Mouse (Mus musculus) CH12.LX (cell line): ENCODE measurements around the gene Comt. TPM values are rescaled to one million over a fixed set of nuclear protein-coding genes. Genes with fewer than 3 reads are reported as not detected.

Source experiments
- DNase-seq: peaks from one replicate; pipeline ENCODE4 v3.0.0-alpha.2; 2013; ENCODE audit errors: extremely low read depth
- H3K27ac ChIP-seq: 2 replicates; pipeline ENCODE4 v1.5.1; 2012; ENCODE audit warnings: low read depth, mild to moderate bottlenecking, control low read depth, moderate library complexity; ENCODE audit not compliant: insufficient read depth
- H3K27me3 ChIP-seq: replicated peaks from 2 replicates; pipeline ENCODE3; 2012; ENCODE audit warnings: inconsistent platforms
- H3K36me3 ChIP-seq, 2 experiments: replicated peaks in 1 of 2; 2 replicates each; pipeline versions ENCODE3 to v1.6.1; 2012; ENCODE audit warnings: inconsistent platforms in 1 of 2, low read length in 1 of 2, mild to moderate bottlenecking in 1 of 2, mixed read lengths in 1 of 2, moderate library complexity in 1 of 2; ENCODE audit not compliant: control insufficient read depth in 1 of 2, insufficient read depth in 1 of 2
- H3K4me1 ChIP-seq, 2 experiments: 2 replicates each; pipeline ENCODE4 v1.6.1; 2012; ENCODE audit warnings: inconsistent platforms in 1 of 2, moderate library complexity in 1 of 2; ENCODE audit not compliant: insufficient read depth in 2 of 2, control insufficient read depth in 1 of 2
- H3K4me2 ChIP-seq: 2 replicates; pipeline ENCODE4 v1.6.1; 2012; ENCODE audit warnings: low read depth, mild to moderate bottlenecking, control low read depth; ENCODE audit not compliant: poor library complexity, insufficient read depth, severe bottlenecking
- H3K4me3 ChIP-seq, 3 experiments: fragments of 150-350 bp in 1 of 3; sonication (generic) in 1 of 3; replicated peaks in 1 of 3; 2 replicates each; pipeline versions ENCODE3 to v1.5.1; 2011 to 2012; ENCODE audit warnings: low read depth in 2 of 3, low read length in 2 of 3, mild to moderate bottlenecking in 2 of 3, moderate library complexity in 2 of 3, control low read depth in 1 of 3, improper control_type of control experiment in 1 of 3, inconsistent platforms in 1 of 3, mixed read lengths in 1 of 3; ENCODE audit not compliant: poor library complexity in 1 of 3
- H3K79me2 ChIP-seq: replicated peaks from 2 replicates; pipeline ENCODE4 v1.6.1; 2012; ENCODE audit warnings: mild to moderate bottlenecking, moderate library complexity; ENCODE audit not compliant: control insufficient read depth, poor library complexity, insufficient read depth, severe bottlenecking; ENCODE audit errors: extremely low read depth
- H3K9ac ChIP-seq: 2 replicates; pipeline ENCODE4 v1.6.1; 2012; ENCODE audit warnings: low read depth, mild to moderate bottlenecking, control low read depth, moderate library complexity; ENCODE audit not compliant: insufficient read depth
- H3K9me3 ChIP-seq: replicated peaks from 2 replicates; pipeline ENCODE3; 2012; ENCODE audit warnings: low read length, inconsistent platforms, mixed read lengths
- BHLHE40 ChIP-seq: IDR thresholded peaks from 2 replicates; pipeline ENCODE4 v1.6.1; 2011; ENCODE audit warnings: mild to moderate bottlenecking, low read depth, low read length, improper control_type of control experiment
- CHD1 ChIP-seq: IDR thresholded peaks from 2 replicates; pipeline ENCODE4 v1.6.1; 2012; ENCODE audit warnings: low read depth, low read length, improper control_type of control experiment, inconsistent platforms
- CHD2 ChIP-seq: IDR thresholded peaks from 2 replicates; pipeline ENCODE4 v1.6.1; 2011; ENCODE audit warnings: low read length, improper control_type of control experiment
- E2F4 ChIP-seq: IDR thresholded peaks from 2 replicates; pipeline ENCODE4 v1.6.1; 2011; ENCODE audit warnings: low read depth, low read length, improper control_type of control experiment; ENCODE audit not compliant: insufficient replicate concordance
- ELF1 ChIP-seq: IDR thresholded peaks from 2 replicates; pipeline ENCODE4 v1.6.1; 2014; ENCODE audit warnings: low read depth, mild to moderate bottlenecking, inconsistent platforms, low read length, improper control_type of control experiment
- ETS1 ChIP-seq: conservative IDR thresholded peaks from 2 replicates; pipeline ENCODE4 v1.6.1; 2012; ENCODE audit warnings: low read depth, mild to moderate bottlenecking, inconsistent platforms, low read length, improper control_type of control experiment, moderate library complexity
- GABPA ChIP-seq: IDR thresholded peaks from 2 replicates; pipeline ENCODE4 v1.6.1; 2012; ENCODE audit warnings: low read depth, low read length, improper control_type of control experiment, inconsistent platforms; ENCODE audit not compliant: insufficient replicate concordance
- JUN ChIP-seq: IDR thresholded peaks from 2 replicates; pipeline ENCODE4 v1.6.1; 2011; ENCODE audit warnings: low read depth, mild to moderate bottlenecking, low read length, improper control_type of control experiment, moderate library complexity; ENCODE audit not compliant: insufficient read depth
- JUND ChIP-seq: conservative IDR thresholded peaks from 2 replicates; pipeline ENCODE4 v1.6.1; 2011; ENCODE audit warnings: low read depth, low read length, improper control_type of control experiment
- MEF2A ChIP-seq: IDR thresholded peaks from 2 replicates; pipeline ENCODE4 v1.6.1; 2014; ENCODE audit warnings: low read depth, mild to moderate bottlenecking, inconsistent platforms, low read length, improper control_type of control experiment, borderline replicate concordance
- MXI1 ChIP-seq: IDR thresholded peaks from 2 replicates; pipeline ENCODE4 v1.6.1; 2011; ENCODE audit warnings: mild to moderate bottlenecking, low read depth, low read length, improper control_type of control experiment
- POLR2A ChIP-seq: IDR thresholded peaks from 2 replicates; pipeline ENCODE4 v1.6.1; 2011; ENCODE audit warnings: low read depth, mild to moderate bottlenecking, improper control_type of control experiment, low read length
- TBP ChIP-seq: conservative IDR thresholded peaks from 2 replicates; pipeline ENCODE4 v1.6.1; 2011; ENCODE audit warnings: low read depth, low read length, improper control_type of control experiment
- UBTF ChIP-seq: IDR thresholded peaks from 2 replicates; pipeline ENCODE4 v1.6.1; 2012; ENCODE audit warnings: low read depth, mild to moderate bottlenecking, inconsistent platforms, low read length, improper control_type of control experiment, moderate library complexity
- USF1 ChIP-seq: IDR thresholded peaks from 2 replicates; pipeline ENCODE4 v1.6.1; 2014; ENCODE audit warnings: low read depth, mild to moderate bottlenecking, inconsistent platforms, low read length, improper control_type of control experiment
- ZKSCAN1 ChIP-seq: IDR thresholded peaks from 2 replicates; pipeline ENCODE4 v1.6.1; 2012; ENCODE audit warnings: low read depth, inconsistent platforms, low read length, improper control_type of control experiment, borderline replicate concordance
- ZNF384 ChIP-seq: IDR thresholded peaks from 2 replicates; pipeline ENCODE4 v1.6.1; 2012; ENCODE audit warnings: low read depth, low read length, improper control_type of control experiment, inconsistent platforms
- dilution Hi-C: fragments of 300-500 bp; cut with MboI; formaldehyde crosslinking; loops from 2 replicates; pipeline ENCODE4 v1.14.3; 2020; ENCODE audit warnings: low sequenced_read_pairs; ENCODE audit not compliant: extremely low pct_unique_long_range_greater_than_20kb, extremely low pct_ligation_motif_present
- in situ Hi-C: fragments of 300-500 bp; cut with MboI; formaldehyde crosslinking; loops from 3 replicates; pipeline ENCODE4 v1.14.3; 2019; ENCODE audit warnings: low sequenced_read_pairs, low pct_ligation_motif_present, low pct_unique_long_range_greater_than_20kb, mixed read lengths
- polyA plus RNA-seq: library from polyadenylated mRNA; unstranded; fragments of >175 nt; gene quantifications from 2 replicates; pipeline ENCODE4 v1.2.1, GENCODE M21; 2012; ENCODE audit warnings: low read depth; ENCODE audit not compliant: insufficient read length
- total RNA-seq, 2 experiments: library from RNA; depleted of rRNA; stranded (reverse); fragments of 300-350 nt in 1 of 2; fragments of >200 nt in 1 of 2; gene quantifications; 2 replicates each; pipeline ENCODE4 v1.2.3; 2012 to 2014

Gene Comt
- total and polyA plus RNA-seq, 3 experiments = 74.0 to 91.6 (median 84.8) TPM

DNA sequence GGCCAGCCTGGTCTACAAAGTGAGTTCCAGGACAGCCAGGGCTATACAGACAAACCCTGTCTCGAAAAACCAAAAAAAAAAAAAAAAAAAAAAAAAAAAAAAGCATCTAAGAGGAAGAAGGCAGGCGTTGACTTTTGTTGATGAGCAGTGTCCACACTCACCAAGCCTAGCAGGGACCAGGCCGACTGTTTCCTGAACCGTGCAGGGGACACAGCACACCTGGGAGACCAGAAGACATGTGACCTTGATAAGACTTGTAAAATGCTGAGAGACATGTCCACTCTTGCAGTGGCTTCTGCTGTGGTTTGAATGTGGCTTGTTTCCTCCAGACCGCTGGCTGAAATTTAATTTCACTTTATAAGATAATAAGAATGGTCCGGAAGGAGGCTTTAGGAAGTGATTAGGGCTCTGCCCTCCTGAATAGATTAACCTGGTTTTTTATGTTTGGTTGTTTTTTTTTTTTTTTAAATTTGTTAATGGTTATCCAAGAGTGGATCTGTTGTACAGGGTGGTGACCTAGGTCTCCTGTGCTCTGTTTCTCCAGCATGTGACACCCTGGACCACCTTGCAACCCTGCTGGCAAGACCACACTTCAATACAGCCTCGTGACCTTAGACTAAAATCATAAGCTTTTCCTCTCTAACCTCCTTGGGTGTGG lies 50.2 kb downstream of the Comt start:
- TF ChIP-seq JUND = no peak
- peak; percentile 39; the same call in 1 of the 2 replicates for TF ChIP-seq BHLHE40
- no peak for TF ChIP-seq MEF2A
- TF ChIP-seq JUN = no peak
- peak; percentile 19 for TF ChIP-seq USF1
- TF ChIP-seq ZNF384 = peak; percentile 60; the same call in 1 of the 2 replicates
- no peak for TF ChIP-seq E2F4
- no peak for TF ChIP-seq ZKSCAN1
- no peak for TF ChIP-seq POLR2A
- no peak for TF ChIP-seq UBTF
- Histone ChIP-seq H3K79me2 (no peaks in the 10 kb centered on the region), H3K4me2 (no peak overlapping the region), H3K9me3 (no peaks in the 10 kb centered on the region), H3K4me3 (no peak overlapping the region), H3K4me1 (peaks cover 8 to 14% of the 10 kb centered on the region in 2 experiments), H3K27me3 (no peaks in the 10 kb centered on the region), H3K9ac (no peak overlapping the region), H3K36me3 (no peaks in the 10 kb centered on the region), H3K27ac (no peak overlapping the region)
- dilution Hi-C loops = no loop called here
- in situ Hi-C loops = no loop called here
- DNase-seq = no peak

DNA sequence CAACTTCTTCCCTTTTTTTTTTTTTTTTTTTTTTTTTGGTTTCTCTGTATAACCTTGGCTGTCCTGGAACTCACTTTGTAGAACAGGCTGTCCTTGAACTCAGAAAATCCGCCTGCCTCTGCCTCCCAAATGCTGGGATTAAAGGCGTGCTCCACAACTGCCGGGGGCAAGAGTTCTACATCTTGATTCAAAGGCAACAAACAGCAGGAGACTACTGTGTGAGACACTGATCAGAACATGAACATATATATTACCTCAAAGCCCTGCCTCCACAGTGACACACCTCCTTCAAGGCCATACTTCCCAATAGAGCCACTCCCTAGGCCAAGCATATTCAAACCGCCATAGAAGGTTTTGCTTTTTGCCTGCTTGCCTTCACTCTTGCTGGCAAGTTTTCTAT lies 53.0 kb downstream of the Comt start:
- Histone ChIP-seq H3K9me3 (no peaks in the 10 kb centered on the region), H3K27ac (no peak overlapping the region), H3K27me3 (no peaks in the 10 kb centered on the region), H3K4me3 (no peak overlapping the region), H3K79me2 (no peaks in the 10 kb centered on the region), H3K4me1 (peaks cover 11 to 14% of the 10 kb centered on the region in 2 experiments), H3K9ac (no peak overlapping the region)
- dilution Hi-C loops = no loop called here
- DNase-seq = no peak
- in situ Hi-C loops = no loop called here
- TF ChIP-seq ELF1 (no peak), MXI1 (no peak), CHD1 (no peak), TBP (no peak), CHD2 (no peak), BHLHE40 (no peak), GABPA (no peak), ETS1 (no peak), MEF2A (no peak)
- TF ChIP-seq, all 38 proteins: peak for 0
- Histone ChIP-seq H3K4me2 (no peak overlapping the region), H3K36me3 (no peaks in the 10 kb centered on the region)
